Mouse (Mus musculus) midbrain, embryonic 16.5 days (tissue): ENCODE measurements around the gene Sgo2a. TPM values are rescaled to one million over a fixed set of nuclear protein-coding genes. Genes with fewer than 3 reads are reported as not detected.

Experiments used
- ATAC-seq: fragments of 200-750 bp; cut with Nextera tagmentation; 2 replicates; pipeline ENCODE4 v1.8.0; 2017; ENCODE audit warnings: moderate TSS enrichment
- H3K27ac ChIP-seq: fragments of 300-500 bp; sonication (generic); 2 replicates; pipeline ENCODE4 v1.5.1; 2014; ENCODE audit warnings: mild to moderate bottlenecking, low read length, mixed read lengths
- H3K27me3 ChIP-seq: fragments of 300-500 bp; sonication (generic); 2 replicates; pipeline ENCODE4 v1.6.1; 2014; ENCODE audit warnings: low read depth, low read length, mixed read lengths; ENCODE audit not compliant: control insufficient read depth, insufficient read depth
- H3K36me3 ChIP-seq: fragments of 300-500 bp; sonication (generic); 2 replicates; pipeline ENCODE4 v1.6.1; 2014; ENCODE audit warnings: mild to moderate bottlenecking, low read length, moderate library complexity, mixed read lengths; ENCODE audit not compliant: control insufficient read depth, insufficient read depth
- H3K4me1 ChIP-seq: fragments of 300-500 bp; sonication (generic); 2 replicates; pipeline ENCODE4 v1.6.1; 2014; ENCODE audit warnings: mild to moderate bottlenecking, low read length, mixed read lengths; ENCODE audit not compliant: control insufficient read depth, insufficient read depth
- H3K4me2 ChIP-seq: fragments of 300-500 bp; sonication (generic); 2 replicates; pipeline ENCODE4 v1.6.1; 2014; ENCODE audit warnings: mild to moderate bottlenecking, low read length, mixed read lengths
- H3K4me3 ChIP-seq: fragments of 300-500 bp; sonication (generic); 2 replicates; pipeline ENCODE4 v1.5.1; 2014; ENCODE audit warnings: low read depth, mild to moderate bottlenecking, low read length, moderate library complexity, mixed read lengths
- H3K9ac ChIP-seq: fragments of 300-500 bp; sonication (generic); 2 replicates; pipeline ENCODE4 v1.6.1; 2014; ENCODE audit warnings: low read depth, low read length, mixed read lengths
- H3K9me3 ChIP-seq: fragments of 300-500 bp; sonication (generic); replicated peaks from 2 replicates; pipeline ENCODE4 v1.6.1; 2014; ENCODE audit warnings: mild to moderate bottlenecking, low read length, mixed read lengths; ENCODE audit not compliant: control insufficient read depth, poor library complexity, severe bottlenecking
- WGBS: fragments of 180-500 bp; shearing (Covaris S2); extraction: QIAGEN DNeasy Blood & Tissue Kit; methylation state at CpG from one replicate; pipeline ENCODE4 v1.1.7; 2014; 5-methylcytosine and 5-hydroxymethylcytosine counted together
- polyA plus RNA-seq: library from polyadenylated mRNA; unstranded; fragments of >200 nt; fragmentation: Nextera tagmentation; extraction: Ambion mirVana; gene quantifications from 2 replicates; pipeline ENCODE4 v1.2.1, GENCODE M21; 2015

Sgo2a gene
- polyA plus RNA-seq, 1 experiment from 2014 or later = 2.0 TPM

DNA sequence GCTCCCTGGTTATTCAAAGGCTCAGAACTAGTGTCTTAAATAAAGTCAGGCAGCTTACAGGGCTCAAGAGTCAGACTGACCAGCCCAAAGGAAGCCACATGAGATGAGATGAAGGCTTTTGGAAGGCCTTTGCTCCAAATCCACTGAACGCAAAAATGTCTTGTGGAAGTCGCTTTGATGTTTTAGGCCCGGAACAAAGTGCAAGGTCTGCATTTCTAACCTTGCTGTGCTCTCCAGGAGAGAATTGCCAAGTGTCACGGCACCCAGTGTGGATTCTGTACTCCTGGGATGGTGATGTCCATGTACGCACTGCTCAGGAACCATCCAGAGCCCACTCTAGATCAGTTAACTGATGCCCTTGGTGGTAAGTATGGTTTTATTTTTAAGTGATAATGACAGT, 53.4 kb downstream of the Sgo2a start:
- no peak for ATAC-seq
- Histone ChIP-seq H3K4me2 (no peak overlapping the region), H3K4me1 (no peaks in the 10 kb centered on the region; the same call in 1 of the 2 replicates), H3K36me3 (no peaks in the 10 kb centered on the region), H3K4me3 (no peak overlapping the region), H3K27ac (no peak overlapping the region), H3K9me3 (no peaks in the 10 kb centered on the region), H3K9ac (no peak overlapping the region), H3K27me3 (no peaks in the 10 kb centered on the region)
- WGBS = 86% methylated on average over 5 of the region's 5 CpGs

DNA sequence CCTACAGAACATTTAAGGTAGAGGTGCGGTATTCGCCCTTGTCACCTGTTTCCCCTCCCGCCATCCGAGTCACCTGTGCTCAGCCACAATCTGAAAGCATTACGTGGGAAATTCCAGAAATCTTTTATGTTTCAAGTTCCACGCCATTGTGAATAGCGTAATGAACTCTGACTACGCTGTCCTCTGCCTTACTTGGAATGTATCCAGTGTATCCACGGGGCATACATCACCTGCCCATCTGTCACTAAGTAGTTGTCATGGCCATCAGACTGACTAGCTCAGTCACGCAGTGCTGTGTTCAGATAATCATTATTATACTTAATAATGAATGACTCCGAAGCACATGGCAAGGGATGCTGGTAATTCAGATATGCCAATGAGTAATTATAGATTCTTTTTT, 59.8 kb downstream of the Sgo2a start:
- Histone ChIP-seq H3K4me3 (no peak overlapping the region), H3K36me3 (no peaks in the 10 kb centered on the region), H3K4me1 (no peaks in the 10 kb centered on the region; the same call in 1 of the 2 replicates), H3K4me2 (no peak overlapping the region), H3K27ac (no peak overlapping the region), H3K9ac (no peak overlapping the region), H3K27me3 (no peaks in the 10 kb centered on the region), H3K9me3 (no peaks in the 10 kb centered on the region)
- no peak; the same call in 1 of the 2 replicates for ATAC-seq
- 79% methylated on average over 11 of the region's 11 CpGs for WGBS

DNA sequence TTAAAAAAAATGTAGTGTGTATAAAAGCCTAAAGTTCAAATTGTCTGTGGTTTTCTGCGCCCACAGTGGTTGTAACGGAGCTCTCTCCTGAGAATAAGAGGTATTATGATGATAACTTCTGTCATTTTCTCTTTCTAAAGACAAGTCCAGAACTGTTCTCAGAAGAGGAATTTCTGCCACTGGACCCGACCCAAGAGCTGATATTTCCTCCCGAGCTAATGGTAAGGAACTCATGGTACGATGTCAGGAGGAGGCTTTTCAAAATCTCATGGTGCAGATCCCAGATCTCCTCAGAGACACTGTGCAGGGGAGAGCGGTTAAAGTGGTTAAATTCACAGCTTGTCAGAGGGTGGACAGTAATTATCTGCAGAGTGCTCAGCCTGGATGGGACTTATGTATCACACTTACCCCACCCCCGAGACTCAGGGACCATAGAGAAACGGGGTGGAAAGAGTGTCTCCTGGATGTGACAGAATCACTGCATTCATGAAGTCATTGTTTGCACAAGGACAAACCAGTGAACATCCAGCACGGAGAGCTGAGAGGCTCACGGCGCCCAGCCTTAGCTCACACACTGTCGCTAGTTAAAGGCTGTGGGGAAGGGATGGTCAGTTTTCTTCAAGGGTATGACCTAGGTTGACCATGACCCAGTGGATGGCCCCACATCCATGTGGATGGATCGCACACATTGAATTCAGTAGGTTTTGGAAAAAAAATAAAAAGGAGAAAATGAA, 60.5 kb downstream of the Sgo2a start:
- Histone ChIP-seq H3K4me2 (no peak overlapping the region), H3K36me3 (no peaks in the 10 kb centered on the region), H3K4me3 (no peak overlapping the region), H3K4me1 (no peaks in the 10 kb centered on the region; the same call in 1 of the 2 replicates), H3K9ac (no peak overlapping the region), H3K9me3 (no peaks in the 10 kb centered on the region), H3K27ac (no peak overlapping the region), H3K27me3 (no peaks in the 10 kb centered on the region)
- 80% methylated on average over 13 of the region's 13 CpGs for WGBS
- ATAC-seq = peak; percentile 39; the same call in 1 of the 2 replicates

DNA sequence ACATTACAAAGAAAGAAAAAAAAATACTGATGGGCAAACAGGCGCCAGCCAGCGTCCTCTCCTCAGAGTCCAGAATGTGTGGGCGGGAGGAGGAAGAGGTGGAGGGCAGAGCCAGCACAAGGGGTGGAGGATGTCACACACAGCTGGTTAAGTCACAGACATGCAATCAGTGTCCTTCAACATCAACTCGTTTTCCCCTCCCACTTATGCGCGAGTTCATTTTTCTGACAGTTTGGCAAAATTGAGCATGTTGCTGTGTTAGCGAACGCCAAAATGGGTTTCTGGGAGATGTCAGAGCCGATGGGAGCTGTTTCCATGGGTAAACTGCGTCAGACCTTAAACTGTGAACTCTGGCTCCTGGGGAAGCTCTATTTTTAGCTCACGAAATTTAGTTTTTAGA, 61.2 kb downstream of the Sgo2a start:
- no peaks in the 10 kb centered on the region for H3K27me3 ChIP-seq
- ATAC-seq = peak; percentile 36; the same call in 1 of the 2 replicates
- no peak overlapping the region for H3K9ac ChIP-seq
- no peaks in the 10 kb centered on the region for H3K36me3 ChIP-seq
- H3K4me2 ChIP-seq = no peak overlapping the region
- H3K27ac ChIP-seq = no peak overlapping the region
- no peaks in the 10 kb centered on the region for H3K9me3 ChIP-seq
- no peak overlapping the region for H3K4me3 ChIP-seq
- 79% methylated on average over 11 of the region's 11 CpGs for WGBS
- no peaks in the 10 kb centered on the region; the same call in 1 of the 2 replicates for H3K4me1 ChIP-seq

- H3K4me2 ChIP-seq = no peak overlapping the region
- H3K4me3 ChIP-seq = no peak overlapping the region
- no peak overlapping the region for H3K9ac ChIP-seq
- WGBS = 95% methylated on average over 4 of the region's 4 CpGs
- no peak overlapping the region for H3K27ac ChIP-seq
- H3K4me1 ChIP-seq = no peaks in the 10 kb centered on the region; the same call in 1 of the 2 replicates
- ATAC-seq = no peak
- no peaks in the 10 kb centered on the region for H3K36me3 ChIP-seq
- no peaks in the 10 kb centered on the region for H3K9me3 ChIP-seq
- no peaks in the 10 kb centered on the region for H3K27me3 ChIP-seq
These were observed 63.1 kb downstream of the Sgo2a start for GRCm38 (mm10) chr1:58058846-58059245.

GRCm38 (mm10) chr1:58062131-58062530, 66.4 kb downstream of the Sgo2a start:
- H3K9me3 ChIP-seq = no peaks in the 10 kb centered on the region
- ATAC-seq = no peak
- no peaks in the 10 kb centered on the region for H3K27me3 ChIP-seq
- H3K9ac ChIP-seq = no peak overlapping the region
- 89% methylated on average over 7 of the region's 7 CpGs for WGBS
- no peak overlapping the region for H3K27ac ChIP-seq
- H3K4me1 ChIP-seq = no peaks in the 10 kb centered on the region; the same call in 1 of the 2 replicates
- no peak overlapping the region for H3K4me3 ChIP-seq
- H3K36me3 ChIP-seq = no peaks in the 10 kb centered on the region
- H3K4me2 ChIP-seq = no peak overlapping the region

GRCm38 (mm10) chr1:58065151-58065550, 69.4 kb downstream of the Sgo2a start:
- no peak overlapping the region for H3K9ac ChIP-seq
- no peaks in the 10 kb centered on the region for H3K9me3 ChIP-seq
- H3K4me1 ChIP-seq = no peaks in the 10 kb centered on the region
- H3K36me3 ChIP-seq = no peaks in the 10 kb centered on the region
- 85% methylated on average over 5 of the region's 5 CpGs for WGBS
- H3K4me2 ChIP-seq = no peak overlapping the region
- no peak for ATAC-seq
- no peak overlapping the region for H3K27ac ChIP-seq
- no peaks in the 10 kb centered on the region for H3K27me3 ChIP-seq
- no peak overlapping the region for H3K4me3 ChIP-seq

- 74% methylated on average over 3 of the region's 3 CpGs for WGBS
- Histone ChIP-seq H3K9ac (no peak overlapping the region), H3K4me3 (no peak overlapping the region), H3K4me1 (no peaks in the 10 kb centered on the region), H3K27ac (no peak overlapping the region), H3K36me3 (no peaks in the 10 kb centered on the region), H3K4me2 (no peak overlapping the region), H3K27me3 (no peaks in the 10 kb centered on the region), H3K9me3 (no peaks in the 10 kb centered on the region)
- no peak for ATAC-seq
These were observed 69.8 kb downstream of the Sgo2a start for GRCm38 (mm10) chr1:58065606-58066005.

DNA sequence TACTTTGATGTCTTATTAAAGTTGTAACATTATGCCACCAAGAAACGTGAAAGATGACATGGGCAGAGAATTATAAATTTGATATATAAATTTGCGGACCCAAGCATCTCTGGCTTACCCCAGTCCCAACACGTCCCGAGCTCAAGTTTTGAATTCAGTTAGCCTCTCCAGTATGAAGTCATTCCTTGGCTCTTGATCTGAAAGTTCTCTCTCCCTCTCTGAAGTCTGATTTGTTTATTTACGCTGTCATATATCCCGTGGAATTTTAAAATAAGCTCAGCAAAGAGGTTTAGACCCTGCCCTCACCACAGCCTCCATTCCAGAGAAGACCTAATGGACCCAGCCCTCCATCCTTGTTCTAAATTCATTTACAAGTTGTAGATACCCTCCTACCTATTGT, 73.4 kb downstream of the Sgo2a start:
- H3K27ac ChIP-seq = no peak overlapping the region
- H3K4me1 ChIP-seq = no peaks in the 10 kb centered on the region
- ATAC-seq = no peak
- H3K36me3 ChIP-seq = no peaks in the 10 kb centered on the region
- no peaks in the 10 kb centered on the region for H3K9me3 ChIP-seq
- no peak overlapping the region for H3K4me3 ChIP-seq
- H3K9ac ChIP-seq = no peak overlapping the region
- H3K27me3 ChIP-seq = no peaks in the 10 kb centered on the region
- no peak overlapping the region for H3K4me2 ChIP-seq
- 91% methylated on average over 6 of the region's 6 CpGs for WGBS
